Mouse (Mus musculus): ENCODE data around the gene Dab2ip.

- TF ChIP-seq POLR2A (IDR thresholded peaks at IDR 0.05; ENCODE audit: control insufficient read depth, low read depth, low read length) (no peak), CTCF (IDR thresholded peaks at IDR 0.05; ENCODE audit: control insufficient read depth, insufficient read depth, insufficient replicate concordance, low read depth, low read length) (no peak)
These were observed 187.8 kb downstream of the Dab2ip start for GRCm38 (mm10) chr2:35745876-35746275.

All from testis, adult 2 months (tissue).